Mouse (Mus musculus) retina, adult 2 months (tissue): Measurements from ENCODE around the gene Gm49425.
"Not testable (repeated sequence)": the region's sequence is repeated elsewhere in the genome, so short reads cannot be mapped to it uniquely, and the experiment has no call there.

Experiments used
- DNase-seq: peaks from one replicate; pipeline ENCODE4 v3.0.0-alpha.2; 2012; ENCODE audit warnings: low read depth, low spot score

The Gm49425 gene

GRCm38 (mm10) chr15:101517161-101517560, at the start of gene Gm49425:
TSS of gene Gm49425 (minus strand) at chr15:101517261.
- DNase-seq: not testable (repeated sequence)

- no peak for DNase-seq
Measured at GRCm38 (mm10) chr15:101562850-101563249, 45.8 kb upstream of the Gm49425 start, which contains the start of gene Krt90. TSS of gene Krt90 (minus strand) at chr15:101562950.

GRCm38 (mm10) chr15:101558034-101558646, 41.1 kb upstream of the Gm49425 start:
- no peak for DNase-seq

- no peak for DNase-seq
Measured at GRCm38 (mm10) chr15:101553169-101553568, 36.1 kb upstream of the Gm49425 start.

- DNase-seq: no peak
Measured at GRCm38 (mm10) chr15:101552188-101552587, 35.1 kb upstream of the Gm49425 start.

- DNase-seq: no peak
Measured at GRCm38 (mm10) chr15:101550567-101550966, 33.5 kb upstream of the Gm49425 start, which contains the start of gene Krt82. TSS of gene Krt82 (minus strand) at chr15:101550667.

- DNase-seq: no peak
Measured at GRCm38 (mm10) chr15:101544478-101544877, 27.4 kb upstream of the Gm49425 start.

GRCm38 (mm10) chr15:101542543-101542942, 25.5 kb upstream of the Gm49425 start:
- DNase-seq: no peak

- DNase-seq: no peak
Measured at GRCm38 (mm10) chr15:101538580-101538900, 21.5 kb upstream of the Gm49425 start.

- DNase-seq: no peak
Measured at GRCm38 (mm10) chr15:101537864-101538579, 21.0 kb upstream of the Gm49425 start.

- no peak for DNase-seq
Measured at GRCm38 (mm10) chr15:101536054-101536850, 19.2 kb upstream of the Gm49425 start.

GRCm38 (mm10) chr15:101532720-101533119, 15.7 kb upstream of the Gm49425 start, which contains the start of gene Krt84:
TSS of gene Krt84 (minus strand) at chr15:101532820.
- no peak for DNase-seq

GRCm38 (mm10) chr15:101522556-101523232, 5.6 kb upstream of the Gm49425 start:
- DNase-seq: no peak

- peak; percentile 40 for DNase-seq
Measured at GRCm38 (mm10) chr15:101519792-101520191, 2.7 kb upstream of the Gm49425 start.

GRCm38 (mm10) chr15:101508247-101508646, 8.8 kb downstream of the Gm49425 start:
- no peak for DNase-seq

- no peak for DNase-seq
Measured at GRCm38 (mm10) chr15:101506896-101507758, 9.9 kb downstream of the Gm49425 start.

GRCm38 (mm10) chr15:101497181-101497580, 19.9 kb downstream of the Gm49425 start:
- peak; percentile 15 for DNase-seq

- DNase-seq: no peak
Measured at GRCm38 (mm10) chr15:101495266-101495665, 21.8 kb downstream of the Gm49425 start.

- DNase-seq: no peak
Measured at GRCm38 (mm10) chr15:101494203-101494602, 22.9 kb downstream of the Gm49425 start.

GRCm38 (mm10) chr15:101493713-101494112, 23.3 kb downstream of the Gm49425 start:
- DNase-seq: no peak

- DNase-seq: no peak
Measured at GRCm38 (mm10) chr15:101492718-101493117, 24.3 kb downstream of the Gm49425 start.
